Mouse (Mus musculus) hindbrain, embryonic 15.5 days (tissue): ENCODE results near the gene Gm43552. TPM values are rescaled to one million over a fixed set of nuclear protein-coding genes. Genes with fewer than 3 reads are reported as not detected.

Source experiments
- ATAC-seq: fragments of 200-750 bp; cut with Nextera tagmentation; 2 replicates; pipeline ENCODE4 v1.8.0; 2017; ENCODE audit warnings: low read depth, moderate number of reproducible peaks, moderate TSS enrichment; ENCODE audit not compliant: low FRiP score
- H3K27ac ChIP-seq: fragments of 300-500 bp; sonication (generic); replicated peaks from 2 replicates; pipeline ENCODE4 v1.5.1; 2015; ENCODE audit warnings: mild to moderate bottlenecking, inconsistent platforms
- H3K27me3 ChIP-seq: fragments of 300-500 bp; sonication (generic); 2 replicates; pipeline ENCODE4 v1.6.1; 2015; ENCODE audit warnings: control low read depth, inconsistent platforms
- H3K36me3 ChIP-seq: fragments of 300-500 bp; sonication (generic); 2 replicates; pipeline ENCODE4 v1.6.1; 2015; ENCODE audit warnings: control low read depth, inconsistent platforms
- H3K4me1 ChIP-seq: fragments of 300-500 bp; sonication (generic); replicated peaks from 2 replicates; pipeline ENCODE4 v1.6.1; 2015; ENCODE audit warnings: control low read depth, inconsistent platforms
- H3K4me2 ChIP-seq: fragments of 300-500 bp; sonication (generic); 2 replicates; pipeline ENCODE4 v1.6.1; 2015; ENCODE audit warnings: moderate library complexity, mild to moderate bottlenecking, inconsistent platforms
- H3K4me3 ChIP-seq: fragments of 300-500 bp; sonication (generic); 2 replicates; pipeline ENCODE4 v1.5.1; 2015; ENCODE audit warnings: mild to moderate bottlenecking, inconsistent platforms
- H3K9ac ChIP-seq: fragments of 300-500 bp; sonication (generic); 2 replicates; pipeline ENCODE4 v1.6.1; 2015; ENCODE audit warnings: inconsistent platforms
- H3K9me3 ChIP-seq: fragments of 300-500 bp; sonication (generic); 2 replicates; pipeline ENCODE4 v1.6.1; 2016; ENCODE audit warnings: control low read depth, inconsistent platforms
- WGBS: fragments of 180-500 bp; shearing (Covaris S2); methylation state at CpG from one replicate; pipeline ENCODE4 v1.1.7; 2015; 5-methylcytosine and 5-hydroxymethylcytosine counted together
- polyA plus RNA-seq: library from polyadenylated mRNA; unstranded; fragments of >200 nt; fragmentation: Nextera tagmentation; extraction: Ambion mirVana; gene quantifications from 2 replicates; pipeline ENCODE4 v1.2.1, GENCODE M21; 2015

Gm43552 gene
- polyA plus RNA-seq, 1 experiment from 2014 or later = not detected

DNA sequence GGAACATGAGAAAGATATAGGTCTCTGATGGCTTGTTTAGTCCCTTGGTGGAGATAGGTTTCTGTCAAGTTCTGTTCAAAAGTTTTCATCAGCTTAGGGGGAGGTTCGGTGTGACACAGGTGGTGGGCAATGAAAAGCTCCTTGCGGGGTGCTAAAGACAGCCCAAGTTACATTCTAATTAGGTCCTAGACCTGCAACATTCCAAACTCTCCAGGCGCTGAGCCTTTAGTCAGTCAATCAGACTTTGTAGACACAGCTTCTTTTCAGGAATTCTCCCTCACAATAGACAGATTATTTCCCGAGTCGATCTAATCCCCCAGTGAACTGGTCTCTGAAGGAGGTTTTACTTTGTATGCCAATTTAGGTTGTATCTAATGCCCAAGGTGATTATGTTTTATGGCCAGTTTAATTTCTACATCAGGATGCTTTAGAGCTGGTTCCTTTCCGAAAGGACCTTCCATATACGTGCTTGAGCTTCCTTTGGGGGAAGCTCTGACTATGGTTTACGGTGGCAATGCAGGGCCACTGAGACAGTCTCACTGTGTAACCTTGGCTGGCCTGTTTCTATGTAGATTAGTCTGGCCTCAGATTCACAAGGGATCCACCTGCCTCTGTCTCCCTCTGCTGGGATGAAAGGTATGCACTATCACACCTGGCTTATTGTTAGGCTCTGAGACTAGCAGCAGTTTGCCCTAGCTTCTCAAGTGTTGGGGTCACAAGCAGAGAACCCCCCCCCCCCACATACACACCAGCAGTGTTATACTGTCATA is 33.2 kb upstream of the Gm43552 start:
- Histone ChIP-seq H3K4me1 (no peaks in the 10 kb centered on the region), H3K4me3 (no peak overlapping the region), H3K36me3 (no peaks in the 10 kb centered on the region), H3K9me3 (no peaks in the 10 kb centered on the region), H3K9ac (no peak overlapping the region), H3K4me2 (no peak overlapping the region), H3K27me3 (no peaks in the 10 kb centered on the region), H3K27ac (no peak overlapping the region)
- no peak for ATAC-seq
- WGBS = 9% methylated on average over 8 of the region's 8 CpGs

DNA sequence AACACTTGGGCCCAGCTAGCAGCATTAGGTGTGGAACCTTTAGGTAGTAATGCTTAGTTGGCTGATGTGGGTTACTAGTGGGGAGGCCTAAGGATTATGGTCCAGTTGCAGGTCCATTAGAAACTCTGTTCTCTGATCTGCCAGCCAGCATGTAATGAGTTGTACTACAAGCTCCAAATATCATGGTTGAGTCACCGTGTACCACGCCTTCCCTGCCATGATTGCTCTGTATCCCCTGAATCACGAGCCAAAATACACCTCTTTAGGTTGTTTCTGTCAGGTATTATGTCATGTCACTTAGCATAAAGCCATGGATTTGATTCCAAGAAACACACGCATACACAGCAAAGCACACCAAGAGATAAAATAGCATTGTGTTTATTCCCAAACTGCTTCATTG is 32.2 kb upstream of the Gm43552 start:
- Histone ChIP-seq H3K9ac (no peak overlapping the region), H3K27ac (no peak overlapping the region), H3K36me3 (no peaks in the 10 kb centered on the region), H3K4me3 (no peak overlapping the region), H3K9me3 (no peaks in the 10 kb centered on the region), H3K4me2 (no peak overlapping the region), H3K4me1 (no peaks in the 10 kb centered on the region), H3K27me3 (no peaks in the 10 kb centered on the region)
- no peak for ATAC-seq
- WGBS = 78% methylated on average over 4 of the region's 4 CpGs

GRCm38 (mm10) chr5:65521803-65522202 is 29.2 kb upstream of the Gm43552 start:
- Histone ChIP-seq H3K9ac (no peak overlapping the region), H3K27me3 (no peaks in the 10 kb centered on the region), H3K4me3 (no peak overlapping the region), H3K4me1 (no peaks in the 10 kb centered on the region), H3K9me3 (no peaks in the 10 kb centered on the region), H3K27ac (no peak overlapping the region), H3K4me2 (no peak overlapping the region), H3K36me3 (no peaks in the 10 kb centered on the region)
- WGBS = 88% methylated on average over 1 of the region's 1 CpGs
- no peak for ATAC-seq

- Histone ChIP-seq H3K27ac (no peak overlapping the region), H3K36me3 (no peaks in the 10 kb centered on the region), H3K4me1 (no peaks in the 10 kb centered on the region), H3K9me3 (no peaks in the 10 kb centered on the region), H3K4me2 (no peak overlapping the region), H3K27me3 (no peaks in the 10 kb centered on the region), H3K4me3 (no peak overlapping the region), H3K9ac (no peak overlapping the region)
- ATAC-seq = no peak
- 77% methylated on average over 5 of the region's 5 CpGs for WGBS
Observed at GRCm38 (mm10) chr5:65514635-65515278, 22.1 kb upstream of the Gm43552 start.

- Histone ChIP-seq H3K27me3 (no peaks in the 10 kb centered on the region), H3K36me3 (no peaks in the 10 kb centered on the region)
- 82% methylated on average over 3 of the region's 3 CpGs for WGBS
Observed at GRCm38 (mm10) chr5:65513506-65513905, 20.9 kb upstream of the Gm43552 start.

DNA sequence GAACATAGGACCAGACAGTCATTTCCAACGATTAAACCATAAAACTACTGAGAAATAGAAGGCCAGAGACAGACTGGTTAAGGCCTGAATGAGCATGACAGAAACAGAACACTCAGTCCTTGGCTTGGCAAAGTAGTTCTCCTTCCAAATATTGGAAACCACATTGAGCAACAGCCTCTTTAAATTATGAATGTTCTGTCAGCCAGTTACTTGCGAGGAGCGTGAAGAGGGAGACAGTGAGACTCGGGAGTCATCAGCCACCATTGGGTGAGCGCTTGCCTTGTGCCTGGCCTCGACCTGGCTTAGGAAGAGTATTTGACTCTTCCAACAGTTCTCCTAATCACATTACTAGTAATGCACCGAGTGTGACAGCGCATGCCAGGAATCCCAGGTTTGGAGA is 15.8 kb upstream of the Gm43552 start:
- Histone ChIP-seq H3K4me1 (no peaks in the 10 kb centered on the region), H3K4me3 (no peak overlapping the region), H3K4me2 (no peak overlapping the region), H3K27me3 (no peaks in the 10 kb centered on the region), H3K9me3 (no peaks in the 10 kb centered on the region), H3K27ac (no peak overlapping the region), H3K36me3 (no peaks in the 10 kb centered on the region), H3K9ac (no peak overlapping the region)
- WGBS = 87% methylated on average over 8 of the region's 8 CpGs
- no peak for ATAC-seq

More at GRCm38 (mm10) chr5:65513506-65513905, 20.9 kb upstream of the Gm43552 start:
- no peak for ATAC-seq
- Histone ChIP-seq H3K4me3 (no peak overlapping the region), H3K4me1 (no peaks in the 10 kb centered on the region), H3K4me2 (no peak overlapping the region), H3K9me3 (no peaks in the 10 kb centered on the region), H3K27ac (no peak overlapping the region), H3K9ac (no peak overlapping the region)

- Histone ChIP-seq H3K4me1 (no peaks in the 10 kb centered on the region), H3K9me3 (no peaks in the 10 kb centered on the region), H3K27ac (no peak overlapping the region), H3K4me3 (no peak overlapping the region), H3K4me2 (peak overlapping the region; percentile 40), H3K27me3 (no peaks in the 10 kb centered on the region), H3K9ac (no peak overlapping the region), H3K36me3 (no peaks in the 10 kb centered on the region)
- WGBS = 9% methylated on average over 8 of the region's 8 CpGs
- ATAC-seq = no peak
Observed at GRCm38 (mm10) chr5:65505786-65506185, 13.2 kb upstream of the Gm43552 start.

DNA sequence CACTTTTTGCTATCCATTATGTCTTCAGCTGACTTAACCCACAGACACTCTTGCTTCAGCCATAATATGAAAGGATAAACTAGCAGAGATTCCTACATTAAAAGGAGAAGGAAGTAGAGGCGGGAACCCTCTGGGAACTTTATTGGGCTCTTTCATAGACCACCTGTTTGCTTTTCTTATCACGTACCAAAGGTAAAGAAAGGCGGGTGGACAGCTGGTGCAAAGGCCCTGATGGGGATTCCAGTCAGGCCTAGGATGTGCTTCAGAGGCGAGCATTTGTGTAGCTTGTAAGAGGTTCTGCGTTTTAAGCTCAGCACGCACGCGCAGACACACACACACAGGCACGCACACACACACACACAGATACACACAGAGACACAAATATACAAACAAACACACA is 8.8 kb upstream of the Gm43552 start:
- no peak overlapping the region for H3K27ac ChIP-seq
- no peak overlapping the region for H3K4me2 ChIP-seq
- H3K9ac ChIP-seq = no peak overlapping the region
- no peak overlapping the region for H3K4me3 ChIP-seq
- WGBS = 91% methylated on average over 9 of the region's 9 CpGs
- ATAC-seq = no peak
- H3K9me3 ChIP-seq = no peaks in the 10 kb centered on the region
- no peaks in the 10 kb centered on the region for H3K27me3 ChIP-seq
- H3K4me1 ChIP-seq = no peaks in the 10 kb centered on the region
- no peaks in the 10 kb centered on the region for H3K36me3 ChIP-seq

GRCm38 (mm10) chr5:65500231-65500630 is 7.6 kb upstream of the Gm43552 start:
- 86% methylated on average over 7 of the region's 7 CpGs for WGBS
- no peak for ATAC-seq
- Histone ChIP-seq H3K36me3 (no peaks in the 10 kb centered on the region), H3K27me3 (no peaks in the 10 kb centered on the region), H3K4me3 (no peak overlapping the region), H3K9ac (no peak overlapping the region), H3K27ac (no peak overlapping the region), H3K4me1 (no peaks in the 10 kb centered on the region), H3K4me2 (no peak overlapping the region), H3K9me3 (no peaks in the 10 kb centered on the region)

DNA sequence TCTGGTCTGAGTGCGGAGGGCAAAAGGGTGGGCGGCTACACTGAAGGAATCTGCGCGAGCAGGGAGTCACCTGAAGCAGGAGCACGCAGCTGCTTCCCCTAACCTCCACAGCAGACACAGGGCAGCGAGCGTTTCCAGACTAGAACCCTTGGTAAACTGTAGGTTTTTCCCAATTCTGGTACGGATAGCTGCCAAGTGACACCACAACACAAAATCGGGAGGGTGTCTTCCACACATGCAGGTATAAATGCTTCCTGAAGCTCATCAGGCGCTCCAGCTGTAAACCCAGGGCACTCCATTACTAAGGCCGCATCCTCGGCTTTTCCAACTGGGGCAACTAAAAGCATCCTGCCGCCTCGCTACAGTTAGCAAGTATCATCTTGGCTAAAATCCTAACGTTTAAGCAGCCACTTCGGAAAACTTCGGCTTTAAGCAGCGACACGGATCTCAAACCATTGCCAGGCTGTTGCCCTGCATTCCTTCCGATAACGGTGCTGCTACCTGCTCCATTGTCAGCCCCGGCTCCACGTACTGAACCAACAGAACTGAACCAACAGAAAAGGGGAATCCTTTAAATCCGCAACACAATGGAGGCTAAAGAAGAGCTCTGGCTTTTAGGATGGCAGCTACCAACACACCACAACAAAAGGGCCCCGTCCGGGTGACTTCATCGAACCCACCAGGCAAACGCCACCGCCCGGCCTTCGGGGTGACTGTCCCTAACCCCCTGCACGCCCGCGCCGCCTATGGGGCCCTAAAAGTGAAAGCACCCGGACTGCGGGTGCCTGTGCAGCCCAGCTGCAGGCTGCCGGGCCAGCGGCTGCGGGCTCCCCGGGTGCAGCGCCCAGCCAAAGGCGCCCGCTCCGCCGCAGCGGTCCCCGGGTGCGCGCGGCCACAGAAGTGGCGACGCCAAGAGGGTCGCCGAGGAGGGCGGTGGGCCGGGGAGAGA is 592 bp downstream of the Gm43552 start:
- ATAC-seq = peak; percentile 82
- Histone ChIP-seq H3K9ac (peak overlapping the region; percentile 94), H3K4me2 (peak overlapping the region; percentile 69), H3K4me3 (peak overlapping the region; percentile 86), H3K27ac (peak overlapping the region; percentile 96), H3K4me1 (peaks cover 36% of the 10 kb centered on the region), H3K9me3 (no peaks in the 10 kb centered on the region), H3K27me3 (no peaks in the 10 kb centered on the region), H3K36me3 (no peaks in the 10 kb centered on the region)
- under 1% methylated on average over 56 of the region's 57 CpGs for WGBS

DNA sequence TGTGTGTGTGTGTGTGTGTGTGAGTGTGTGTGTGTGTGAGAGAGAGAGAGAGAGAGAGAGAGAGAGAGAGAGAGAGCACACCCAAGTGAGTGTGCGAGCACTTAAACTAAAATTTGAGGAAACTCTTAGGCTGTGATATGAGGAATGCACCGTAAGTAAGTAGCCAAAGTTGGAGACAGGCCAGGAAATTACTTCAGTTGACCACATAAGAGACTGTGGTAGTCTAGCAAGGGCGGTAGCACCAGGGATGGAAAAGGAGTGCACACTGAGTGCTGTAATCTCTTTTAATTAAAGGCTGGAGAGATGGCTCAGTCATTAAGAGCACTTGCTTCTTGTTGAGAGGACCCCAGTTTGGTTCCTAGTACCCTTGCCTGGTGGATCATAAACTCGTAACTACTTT is 2.8 kb downstream of the Gm43552 start:
- Histone ChIP-seq H3K4me2 (no peak overlapping the region), H3K27me3 (no peaks in the 10 kb centered on the region), H3K27ac (no peak overlapping the region), H3K9me3 (no peaks in the 10 kb centered on the region), H3K4me1 (peaks cover 36% of the 10 kb centered on the region), H3K36me3 (no peaks in the 10 kb centered on the region), H3K4me3 (no peak overlapping the region), H3K9ac (no peak overlapping the region)
- ATAC-seq = no peak
- 77% methylated on average over 4 of the region's 4 CpGs for WGBS

GRCm38 (mm10) chr5:65488725-65489124 is 3.9 kb downstream of the Gm43552 start:
- no peak overlapping the region for H3K4me3 ChIP-seq

More at GRCm38 (mm10) chr5:65488725-65489124, 3.9 kb downstream of the Gm43552 start:
- Histone ChIP-seq H3K4me1 (peaks cover 35% of the 10 kb centered on the region), H3K4me2 (no peak overlapping the region), H3K9me3 (no peaks in the 10 kb centered on the region), H3K36me3 (no peaks in the 10 kb centered on the region), H3K9ac (no peak overlapping the region), H3K27me3 (no peaks in the 10 kb centered on the region), H3K27ac (no peak overlapping the region)
- WGBS = 84% methylated on average over 7 of the region's 7 CpGs
- no peak for ATAC-seq
